Mouse (Mus musculus) spleen, postnatal 10 days (tissue): Measurements from ENCODE around the gene Fancc.

Experiments
- DNase-seq, 2 experiments: peaks; one replicate each; pipeline ENCODE4 v3.0.0; 2021 to 2022; ENCODE audit warnings: low spot score in 2 of 2

The Fancc gene

DNA sequence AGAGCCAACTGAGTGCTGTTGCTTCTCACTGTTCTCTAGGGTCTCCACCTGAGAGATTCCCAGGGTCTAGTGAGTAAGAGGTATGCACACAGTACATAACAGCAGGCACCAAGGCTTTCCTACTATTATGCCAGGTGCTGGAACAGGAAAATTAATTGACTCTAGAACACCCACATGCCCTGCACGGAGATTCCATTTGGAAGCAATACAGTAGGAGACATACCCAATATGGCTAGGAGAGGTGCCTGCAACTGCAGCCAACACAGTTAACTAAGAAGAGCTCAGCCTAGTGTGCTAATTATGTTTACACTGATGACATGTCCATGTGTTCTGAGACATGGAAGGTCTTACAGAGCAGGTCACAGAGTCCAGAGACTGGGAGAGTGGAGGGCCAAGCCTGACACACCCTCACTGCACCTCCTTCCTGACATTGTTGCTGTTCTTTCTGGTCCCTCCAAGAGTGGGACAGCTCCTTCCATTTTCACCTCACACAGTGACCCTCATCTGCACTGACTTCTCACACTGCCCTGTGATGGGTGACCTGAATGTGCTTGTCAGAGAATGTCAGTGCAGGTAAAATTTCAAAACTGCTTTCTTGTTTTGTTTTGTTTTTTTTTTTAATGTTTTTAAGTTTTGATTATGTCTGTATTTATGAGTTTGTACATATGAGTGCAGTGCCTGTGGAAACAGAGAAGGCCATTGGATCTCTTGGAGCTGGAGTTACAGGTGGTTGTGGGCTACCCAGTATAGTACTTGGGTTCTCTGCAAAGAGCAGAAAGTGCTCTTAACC lies 234.7 kb downstream of the Fancc start:
- no peak for DNase-seq

DNA sequence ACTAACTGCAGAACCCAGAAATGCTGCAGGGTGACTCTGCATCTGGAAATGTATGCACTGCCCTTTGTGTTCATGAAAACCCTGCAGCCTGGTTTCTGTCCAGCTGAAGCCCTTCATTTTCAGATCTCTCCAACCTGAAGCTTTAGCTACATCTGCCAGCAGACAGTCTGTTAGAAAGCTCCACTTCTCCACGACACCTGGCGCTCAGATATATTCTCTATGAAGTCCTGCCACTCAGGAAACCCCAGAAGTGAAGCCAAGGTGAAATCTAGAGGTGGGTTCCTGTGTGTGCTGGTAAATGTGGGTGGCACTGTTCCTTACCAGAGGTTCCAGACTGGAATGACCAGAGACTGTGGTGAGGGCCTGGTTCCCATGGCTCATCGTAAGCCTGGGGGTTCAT lies 235.4 kb downstream of the Fancc start:
- no peak for DNase-seq

DNA sequence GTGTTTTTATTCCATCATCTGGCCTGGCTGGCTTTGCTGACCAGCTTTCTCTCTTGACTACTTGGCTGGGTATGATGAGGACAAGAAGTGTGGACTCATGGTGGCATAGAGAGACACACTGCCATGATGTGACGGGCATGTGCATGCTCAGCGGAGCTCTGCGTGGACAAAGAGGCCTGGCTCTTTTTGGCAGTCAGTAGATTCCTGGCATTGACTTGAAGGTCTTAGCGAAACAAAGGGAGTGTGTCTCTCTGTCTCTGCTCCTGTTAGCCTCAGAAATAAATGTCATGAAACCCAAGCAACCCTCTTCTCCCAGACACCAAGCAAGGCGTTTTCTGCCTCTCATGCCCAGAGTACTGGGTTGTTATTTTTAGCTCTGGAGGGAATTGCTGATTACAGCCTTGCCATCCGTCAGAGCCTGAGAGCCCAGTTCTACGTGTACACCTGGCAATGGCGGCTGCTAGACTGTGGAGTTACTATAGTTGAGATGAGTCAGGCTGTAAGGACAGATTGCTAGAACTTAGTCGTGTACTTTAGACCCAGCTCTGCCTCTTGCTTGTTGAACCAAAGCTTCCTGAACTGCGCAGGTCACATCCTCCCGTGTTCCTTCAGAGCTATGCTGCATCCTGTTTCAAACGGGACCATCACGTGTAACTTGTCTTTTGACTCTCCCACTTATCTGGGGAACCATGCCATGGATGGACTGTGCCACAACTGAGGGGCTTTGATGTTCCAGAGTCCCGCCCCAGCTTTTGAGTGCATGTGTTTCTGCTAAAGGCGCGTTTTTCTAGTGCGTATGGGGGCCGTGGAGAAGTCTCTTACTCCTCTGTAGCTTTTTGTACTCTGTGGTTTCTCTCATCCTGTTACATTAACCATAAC lies 236.1 kb downstream of the Fancc start:
- no peak for DNase-seq

DNA sequence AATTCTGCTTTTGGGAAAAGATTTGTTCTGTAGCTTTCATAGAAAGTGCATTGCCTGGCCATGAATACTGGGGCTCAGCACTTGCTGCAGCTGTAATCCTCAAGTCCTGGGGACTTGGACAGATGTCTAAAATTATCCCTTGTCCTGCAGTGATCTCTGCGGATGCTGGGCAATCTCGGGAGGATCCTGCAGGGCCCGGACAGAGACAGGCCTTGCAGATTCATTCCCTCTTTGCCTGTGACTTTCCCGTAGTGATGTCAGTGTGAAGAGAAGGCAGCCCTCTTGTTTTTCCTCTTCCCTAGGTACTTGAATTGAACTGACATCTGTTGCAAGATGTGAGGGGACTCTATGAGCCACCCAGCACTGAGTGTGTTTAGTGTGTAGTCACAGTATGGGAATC lies 236.9 kb downstream of the Fancc start:
- no peak for DNase-seq

DNA sequence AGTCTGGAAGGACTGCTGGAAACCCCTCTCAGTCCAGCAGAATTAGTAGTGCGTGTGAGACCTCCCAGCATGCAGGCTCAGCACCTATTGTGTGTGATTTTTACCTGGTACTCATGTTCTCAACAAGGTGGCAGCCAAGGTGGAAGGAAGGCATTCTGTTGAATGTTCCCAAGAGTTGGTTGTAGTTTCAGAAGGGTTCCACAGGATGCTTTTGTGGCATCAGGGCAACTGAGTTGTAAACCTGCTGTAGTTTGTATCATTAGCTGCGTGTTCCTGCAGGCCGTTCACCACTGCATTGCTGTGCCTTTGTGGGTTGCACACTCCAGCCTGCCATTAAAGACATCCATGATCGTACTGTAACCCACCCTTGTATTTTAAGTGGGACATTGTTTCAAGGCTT lies 238.4 kb downstream of the Fancc start:
- no peak for DNase-seq

DNA sequence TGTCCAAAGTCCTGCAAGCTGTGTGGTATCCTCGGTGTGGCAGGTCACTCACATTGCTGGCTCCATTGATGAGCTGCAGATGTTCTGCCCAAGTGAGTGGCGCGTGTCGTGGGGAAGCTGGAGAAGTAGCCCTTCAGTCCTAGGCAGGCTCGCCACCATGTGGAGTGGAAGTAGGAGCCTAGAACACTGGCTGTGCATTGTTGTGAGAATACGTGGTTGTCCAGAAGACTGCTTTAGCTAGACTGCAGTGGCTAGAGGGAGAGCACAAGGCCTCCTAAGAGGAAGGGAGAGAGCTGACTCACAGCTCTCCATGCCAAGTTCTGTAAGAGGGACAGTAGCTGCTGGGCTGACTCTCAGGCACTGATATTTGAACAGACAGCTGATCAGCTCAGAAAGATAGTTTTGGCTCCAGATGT lies 238.9 kb downstream of the Fancc start:
- no peak for DNase-seq

DNA sequence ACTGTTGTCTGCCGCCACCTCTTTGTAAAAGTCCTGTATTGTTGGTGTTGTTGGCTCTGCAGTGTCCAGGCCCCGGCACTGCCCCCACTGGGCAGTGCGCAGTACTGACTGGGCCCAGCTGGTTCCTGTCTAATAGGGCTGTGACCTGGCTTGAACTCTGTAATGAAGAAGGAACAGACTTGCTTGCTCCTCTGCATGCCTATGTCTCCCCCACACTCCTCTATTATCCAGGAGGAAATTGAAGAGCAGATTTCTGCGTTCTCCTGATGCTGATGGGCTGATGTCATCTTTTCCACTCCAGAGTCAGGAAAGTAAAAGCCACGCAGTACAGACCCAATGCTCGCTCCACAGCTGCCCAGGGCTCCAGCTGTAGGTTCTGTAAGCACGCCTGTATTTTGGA lies 240.3 kb downstream of the Fancc start:
- no peak for DNase-seq

DNA sequence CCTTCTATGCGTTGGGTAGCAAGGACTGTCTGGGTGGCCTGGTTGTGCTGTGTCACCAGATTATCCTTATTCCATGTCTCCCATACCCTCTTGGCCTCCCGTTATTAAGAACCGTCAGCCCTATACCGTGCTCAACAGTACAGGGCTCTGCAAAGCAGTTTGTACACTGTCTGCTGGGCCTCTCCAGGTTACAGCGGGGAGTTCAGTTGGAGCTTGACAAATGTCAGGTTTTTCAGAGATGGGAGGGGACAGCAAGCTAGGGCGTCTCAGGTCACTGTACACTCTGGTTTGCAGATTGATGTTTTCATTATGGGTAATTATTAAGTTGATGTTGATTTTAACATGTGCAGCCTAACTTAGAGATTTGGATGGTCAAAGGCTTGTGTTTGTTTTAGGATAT lies 240.9 kb downstream of the Fancc start:
- DNase-seq: no peak

DNA sequence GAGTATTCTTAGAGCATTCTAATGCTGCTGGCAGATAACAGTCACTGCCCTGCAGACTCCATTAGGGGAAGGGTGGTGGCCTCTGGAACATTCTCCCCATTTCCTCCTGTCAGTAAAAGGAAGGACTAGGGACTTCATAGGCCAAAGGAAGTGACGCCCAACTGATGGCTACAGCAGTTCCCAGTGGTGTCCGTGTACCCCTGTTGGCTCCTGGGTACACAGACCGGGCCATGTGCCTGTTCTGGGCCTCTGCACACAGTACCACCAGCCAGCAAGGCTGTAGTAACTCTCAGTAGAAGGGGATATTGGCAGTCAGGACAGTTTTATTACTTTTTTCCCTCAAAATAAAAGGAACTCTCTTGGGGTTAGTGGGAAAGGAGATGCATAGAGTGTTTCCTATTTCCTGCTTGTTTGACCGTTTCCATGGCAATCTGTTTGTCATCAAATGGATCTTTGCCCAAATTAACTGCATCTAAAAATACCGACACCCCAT lies 241.5 kb downstream of the Fancc start:
- DNase-seq: no peak

DNA sequence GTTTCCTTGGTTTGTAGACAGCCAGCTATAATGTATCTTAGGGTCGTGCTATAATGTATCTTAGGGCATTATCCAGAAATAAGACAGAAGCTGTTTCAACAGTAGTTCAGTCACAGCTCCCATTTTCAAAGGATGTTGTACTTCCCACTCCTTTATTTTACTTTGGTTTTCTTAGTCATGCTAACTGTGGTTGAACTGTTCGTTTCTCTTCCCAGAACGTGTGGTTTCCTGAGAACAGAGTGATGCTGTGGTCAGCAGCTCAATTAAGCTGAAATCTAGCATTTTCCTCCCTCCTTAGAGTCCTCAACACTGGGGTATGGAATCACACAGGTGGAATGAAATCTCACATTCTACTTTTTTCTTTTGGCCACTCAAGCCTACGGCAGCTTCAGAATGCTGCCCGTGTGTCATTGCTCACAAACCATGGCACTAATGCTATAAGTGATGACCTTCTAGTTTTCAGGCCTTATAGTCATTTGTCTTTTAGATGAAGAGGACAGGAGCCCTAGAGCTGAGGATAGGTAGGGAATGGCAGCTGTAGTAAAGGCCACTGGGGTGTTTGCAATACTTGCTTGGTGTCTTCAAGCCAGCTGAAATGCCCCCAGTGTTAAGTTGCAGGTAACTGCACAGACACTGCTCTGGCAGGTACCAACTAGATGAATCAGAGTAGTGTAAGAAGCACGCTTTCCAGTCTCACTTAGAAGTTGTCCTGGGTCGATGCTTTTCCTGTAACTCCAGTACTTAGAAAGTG lies 243.0 kb downstream of the Fancc start:
- no peak for DNase-seq

DNA sequence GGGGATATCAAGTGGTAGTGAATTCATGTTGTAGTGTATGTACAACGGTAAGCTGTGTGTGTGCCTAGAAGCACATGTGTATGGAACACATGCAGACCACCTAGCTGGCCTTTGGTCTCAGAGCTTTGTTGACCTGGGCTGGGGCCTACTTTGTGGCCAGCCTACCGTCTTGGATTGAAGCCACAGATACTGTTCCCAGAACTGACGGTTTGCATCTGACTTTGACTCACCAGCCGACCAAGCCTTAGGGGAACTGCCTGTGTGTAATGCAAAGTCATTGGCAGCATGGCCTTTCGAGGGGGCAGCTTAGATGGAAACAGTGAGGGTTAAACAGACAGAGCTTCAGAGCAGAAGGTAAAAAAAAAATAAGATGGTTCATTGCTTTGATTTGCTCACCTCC lies 243.9 kb downstream of the Fancc start:
- no peak for DNase-seq

DNA sequence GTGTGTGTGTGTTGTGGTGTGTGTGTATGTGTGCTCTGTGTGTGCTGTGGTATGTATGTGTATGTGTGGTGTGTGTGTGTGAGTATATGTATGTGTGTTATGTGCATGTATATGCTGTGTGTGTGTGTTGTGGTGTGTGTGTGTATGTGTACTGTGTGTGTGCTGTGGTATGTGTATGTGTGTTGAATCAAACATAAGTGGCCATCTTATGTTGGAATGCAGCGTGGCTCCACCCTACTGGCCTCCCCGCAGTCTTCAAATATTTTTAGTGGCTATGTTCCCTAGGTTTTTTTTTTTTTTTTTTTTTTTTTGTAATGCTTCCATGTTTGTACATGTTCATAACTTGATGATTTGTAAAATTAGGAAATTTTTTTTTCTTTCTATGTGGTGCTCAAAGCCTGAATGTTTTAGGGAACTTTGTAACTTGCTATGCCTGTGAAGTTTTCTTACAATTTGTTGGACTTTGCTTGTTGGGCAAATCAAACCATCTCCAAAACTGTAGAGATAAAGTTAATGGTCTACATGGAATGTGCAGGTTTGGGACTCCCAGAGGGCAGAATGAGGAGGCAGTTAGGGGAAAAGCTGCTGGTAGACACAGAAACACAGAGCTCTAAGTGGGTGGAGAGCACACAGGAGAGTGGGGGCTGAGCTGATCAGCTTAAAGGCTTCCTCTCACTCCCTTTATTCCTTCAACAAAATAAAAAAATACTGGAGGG lies 244.6 kb downstream of the Fancc start:
- DNase-seq: no peak

DNA sequence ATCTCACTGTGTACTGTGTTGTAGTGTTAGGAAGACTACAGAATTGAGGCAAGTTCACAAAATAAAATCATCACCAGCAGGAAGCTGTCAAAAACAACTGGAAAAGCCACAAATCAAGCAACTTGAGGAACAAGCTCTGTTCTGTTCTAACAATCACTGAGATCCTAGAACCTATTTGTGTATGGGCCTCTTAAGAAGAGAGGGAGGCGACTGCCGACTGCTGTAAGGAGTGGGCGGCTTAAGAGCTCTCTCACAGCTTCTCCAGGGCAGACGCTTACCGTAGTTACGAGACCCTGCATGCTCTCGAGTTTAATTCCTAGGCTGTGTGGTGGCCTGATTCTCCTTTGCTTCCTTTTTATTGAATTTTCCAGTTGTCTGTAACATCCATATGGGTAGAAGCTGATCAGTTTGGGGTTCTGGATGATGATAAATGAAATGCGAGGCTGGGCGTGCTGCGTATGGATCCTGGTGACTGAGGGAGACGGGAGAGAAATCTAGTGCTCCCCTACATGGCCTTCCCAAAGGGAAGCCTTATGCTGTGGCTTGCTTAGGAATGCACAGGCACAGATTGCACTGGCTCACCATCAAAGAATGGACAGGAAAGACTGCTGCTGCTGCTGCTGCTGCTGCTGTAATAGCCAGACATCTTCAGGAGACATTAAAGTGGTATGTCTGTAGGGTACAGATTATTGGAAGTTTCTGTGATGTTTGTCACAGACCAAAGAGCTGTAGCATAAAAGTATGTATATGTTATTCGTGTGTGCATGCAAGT lies 245.8 kb downstream of the Fancc start:
- DNase-seq: no peak

DNA sequence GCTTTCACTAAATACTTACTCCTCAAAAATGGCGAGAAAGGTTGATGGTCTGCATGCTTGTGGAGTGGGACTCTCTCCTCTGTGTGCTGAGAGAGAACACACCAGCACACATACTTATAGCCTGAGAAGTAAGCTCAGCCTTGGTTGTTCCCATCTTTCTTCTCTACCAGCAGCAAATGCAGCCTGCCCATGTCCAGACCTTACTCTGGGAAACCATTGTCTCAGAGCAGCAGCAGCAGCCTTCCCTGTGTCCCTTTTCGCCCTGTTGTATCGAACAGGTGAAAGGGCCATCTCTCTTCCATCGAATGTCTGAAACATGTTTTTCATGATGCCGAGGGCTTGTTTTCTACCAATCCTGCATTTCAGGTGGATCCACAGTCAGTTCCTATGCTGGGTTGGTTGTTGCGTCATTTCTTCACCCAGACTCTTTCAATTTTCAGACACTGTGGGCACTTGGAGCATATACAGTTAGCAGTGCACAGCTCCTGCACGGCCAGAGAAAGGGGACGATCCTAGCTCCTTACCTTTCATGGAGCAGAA lies 246.6 kb downstream of the Fancc start:
- DNase-seq: no peak

DNA sequence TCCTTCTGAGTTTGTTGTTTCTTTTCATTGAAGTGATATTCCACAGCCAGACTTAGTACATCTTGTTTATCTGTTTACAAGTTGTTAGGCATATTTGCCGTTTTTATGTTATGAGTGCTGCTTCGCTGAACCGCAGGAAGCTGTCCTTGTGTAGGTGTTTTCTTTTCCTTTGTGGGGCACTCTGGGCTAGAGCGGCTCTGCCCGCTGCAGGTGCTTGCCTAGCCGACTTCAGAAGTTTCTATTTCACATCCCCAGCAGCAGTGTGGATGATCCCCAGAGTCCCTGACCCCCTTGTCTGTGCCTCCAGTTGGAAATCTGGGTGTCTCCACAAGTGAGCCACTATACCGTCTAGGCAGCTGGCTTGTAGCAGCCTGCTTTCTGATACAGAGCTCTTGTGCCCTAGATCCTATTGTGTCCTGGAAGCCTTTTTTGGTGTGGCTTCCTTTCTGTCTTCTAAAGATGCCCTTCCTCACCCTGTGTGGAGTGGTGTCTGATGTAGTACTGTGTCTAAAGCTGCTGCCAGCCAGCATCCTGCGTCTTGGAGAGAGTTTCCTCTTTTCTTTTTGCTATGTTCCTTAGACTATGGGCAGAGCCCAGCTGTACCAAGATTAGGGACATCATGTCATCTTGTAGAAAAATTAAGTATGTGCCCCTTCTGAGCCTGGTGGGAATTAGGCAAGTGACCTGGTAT lies 247.2 kb downstream of the Fancc start:
- no peak for DNase-seq

DNA sequence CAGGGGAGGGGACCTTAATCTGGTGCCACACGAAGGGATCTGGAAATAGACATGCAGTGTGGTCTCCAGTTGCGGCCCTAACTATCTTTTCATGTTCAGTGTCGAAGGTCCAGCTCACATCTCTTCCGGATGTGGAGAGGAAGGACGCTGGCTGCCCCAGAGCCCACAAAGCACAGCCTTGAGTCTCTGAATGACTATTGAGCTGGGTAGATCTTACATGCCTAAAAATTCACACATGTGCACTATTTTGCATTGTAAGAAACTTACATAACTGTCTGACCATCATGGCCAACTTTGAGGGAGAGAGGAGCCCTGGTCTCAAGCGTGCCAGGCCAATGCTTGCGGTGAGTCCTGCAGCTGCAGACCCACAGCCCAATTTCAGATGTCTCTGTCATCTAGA lies 247.9 kb downstream of the Fancc start:
- no peak for DNase-seq

DNA sequence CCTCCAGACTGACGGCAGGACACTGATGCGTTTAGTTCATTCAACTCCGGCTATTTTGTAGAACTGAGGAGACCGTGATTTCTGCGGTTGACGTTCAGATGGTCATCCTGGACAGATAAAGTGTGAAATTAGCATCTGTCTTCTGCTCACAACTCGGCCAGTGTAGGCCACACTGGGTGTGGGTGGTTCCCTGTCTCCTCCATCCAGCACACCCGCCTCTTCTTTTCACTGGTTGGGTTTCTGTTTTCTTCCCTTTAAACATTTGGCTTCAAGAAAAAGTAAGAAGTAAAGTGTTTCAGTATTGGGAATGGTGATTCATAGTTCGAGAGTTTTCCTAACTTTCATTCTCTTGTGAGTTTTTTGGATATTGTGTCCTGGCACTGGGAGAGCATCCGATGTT lies 248.8 kb downstream of the Fancc start:
- no peak for DNase-seq

DNA sequence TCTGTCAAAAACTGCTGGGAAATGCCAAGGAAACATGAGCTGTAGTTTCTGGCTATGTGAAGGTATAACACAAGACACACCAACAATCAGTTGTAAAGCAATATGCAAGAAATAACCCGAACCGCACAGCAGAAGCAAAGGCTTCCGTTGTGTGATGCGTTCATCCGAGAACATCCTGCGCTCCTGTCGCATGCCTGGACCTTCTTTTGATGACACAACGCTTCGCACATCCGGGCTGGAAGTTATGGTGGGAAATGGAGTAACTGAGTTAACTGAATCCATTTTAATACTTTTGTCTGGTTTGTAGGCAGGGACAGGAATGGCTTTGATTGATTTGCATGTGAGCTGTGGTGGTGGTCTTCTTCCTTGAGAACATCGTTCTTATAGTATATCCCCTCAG lies 249.4 kb downstream of the Fancc start:
- DNase-seq: no peak

DNA sequence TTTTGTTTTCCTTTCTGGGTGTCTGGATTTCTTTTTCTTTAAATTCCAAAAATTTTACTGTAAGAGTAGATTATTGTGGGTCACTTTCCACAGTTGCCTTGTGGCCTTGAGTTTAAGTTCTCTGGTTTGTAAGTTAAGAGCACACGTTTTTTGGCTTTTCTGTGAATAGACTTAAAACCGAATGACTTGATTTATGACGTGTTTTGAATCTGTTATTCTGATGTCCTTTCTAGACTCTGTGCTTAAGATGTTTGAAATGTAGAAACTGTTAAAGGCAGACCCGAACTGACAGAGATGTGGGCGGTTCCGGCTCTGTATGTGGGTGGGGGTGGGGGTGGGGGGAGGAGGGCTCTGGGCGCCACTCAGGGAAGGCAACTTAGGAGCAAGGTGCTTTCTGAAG lies 250.0 kb downstream of the Fancc start:
- no peak for DNase-seq
